Mouse (Mus musculus): Measurements from ENCODE around the gene Col5a3.

Col5a3 gene

GRCm38 (mm10) chr9:20746017-20746660, 68.7 kb downstream of the Col5a3 start, which contains the start of gene Olfm2:
TSS of gene Olfm2 (minus strand) at chr9:20746349.
- DNase-seq, result no peak

GRCm38 (mm10) chr9:20745129-20745966, 69.5 kb downstream of the Col5a3 start:
- DNase-seq, result no peak

GRCm38 (mm10) chr9:20743946-20744738, 70.7 kb downstream of the Col5a3 start:
- DNase-seq, result no peak

- DNase-seq, result peak; percentile 52
These were observed 74.5 kb downstream of the Col5a3 start for GRCm38 (mm10) chr9:20740407-20740806.

GRCm38 (mm10) chr9:20738251-20738999, 76.4 kb downstream of the Col5a3 start:
- no peak for DNase-seq

GRCm38 (mm10) chr9:20737227-20737626, 77.6 kb downstream of the Col5a3 start:
- DNase-seq, result no peak

GRCm38 (mm10) chr9:20734692-20735091, 80.2 kb downstream of the Col5a3 start:
- no peak for DNase-seq

GRCm38 (mm10) chr9:20731797-20732196, 83.1 kb downstream of the Col5a3 start:
- DNase-seq, result no peak

- no peak for DNase-seq
These were observed 85.4 kb downstream of the Col5a3 start for GRCm38 (mm10) chr9:20729451-20729850.

GRCm38 (mm10) chr9:20727601-20728113, 87.2 kb downstream of the Col5a3 start:
- no peak for DNase-seq

GRCm38 (mm10) chr9:20726859-20727600, 87.8 kb downstream of the Col5a3 start:
- no peak for DNase-seq

GRCm38 (mm10) chr9:20726134-20726858, 88.6 kb downstream of the Col5a3 start:
- DNase-seq, result no peak

- no peak for DNase-seq
These were observed 93.3 kb downstream of the Col5a3 start for GRCm38 (mm10) chr9:20721582-20721981.
